Mouse (Mus musculus) neural tube, embryonic 12.5 days (tissue): Measurements from ENCODE around the gene Ankdd1a. TPM values are rescaled to one million over a fixed set of nuclear protein-coding genes. Genes with fewer than 3 reads are reported as not detected.

Source experiments
- ATAC-seq: fragments of 200-750 bp; cut with Nextera tagmentation; 2 replicates; pipeline ENCODE4 v1.8.0; 2017; ENCODE audit warnings: low read depth, mild to moderate bottlenecking, moderate TSS enrichment, moderate library complexity; ENCODE audit not compliant: low FRiP score
- H3K27ac ChIP-seq: fragments of 300-500 bp; sonication (generic); 2 replicates; pipeline ENCODE4 v1.5.1; 2016
- H3K27me3 ChIP-seq: fragments of 300-500 bp; sonication (generic); replicated peaks from 2 replicates; pipeline ENCODE4 v1.6.1; 2016; ENCODE audit warnings: mild to moderate bottlenecking
- H3K36me3 ChIP-seq: fragments of 300-500 bp; sonication (generic); 2 replicates; pipeline ENCODE4 v1.6.1; 2016; ENCODE audit warnings: mild to moderate bottlenecking
- H3K4me1 ChIP-seq: fragments of 300-500 bp; sonication (generic); 2 replicates; pipeline ENCODE4 v1.6.1; 2016
- H3K4me2 ChIP-seq: fragments of 300-500 bp; sonication (generic); replicated peaks from 2 replicates; pipeline ENCODE4 v1.6.1; 2016; ENCODE audit warnings: mild to moderate bottlenecking
- H3K4me3 ChIP-seq: fragments of 300-500 bp; sonication (generic); 2 replicates; pipeline ENCODE4 v1.5.1; 2016
- H3K9ac ChIP-seq: fragments of 300-500 bp; sonication (generic); 2 replicates; pipeline ENCODE4 v1.6.1; 2016; ENCODE audit warnings: mild to moderate bottlenecking
- H3K9me3 ChIP-seq: fragments of 300-500 bp; sonication (generic); 2 replicates; pipeline ENCODE4 v1.6.1; 2016; ENCODE audit warnings: mild to moderate bottlenecking
- WGBS: fragments of 180-500 bp; shearing (Covaris S2); methylation state at CpG from one replicate; pipeline ENCODE4 v1.1.7; 2016; 5-methylcytosine and 5-hydroxymethylcytosine counted together
- polyA plus RNA-seq: library from polyadenylated mRNA; unstranded; fragments of >200 nt; fragmentation: Nextera tagmentation; extraction: Ambion mirVana; gene quantifications from 2 replicates; pipeline ENCODE4 v1.2.1, GENCODE M21; 2016

Gene Ankdd1a
- polyA plus RNA-seq, 1 experiment from 2014 or later: 0.38 TPM

- Histone ChIP-seq H3K4me2 (no peak overlapping the region), H3K27ac (no peak overlapping the region), H3K4me3 (no peak overlapping the region), H3K36me3 (peaks cover 22% of the 10 kb centered on the region), H3K9ac (no peak overlapping the region), H3K4me1 (peaks cover 42% of the 10 kb centered on the region), H3K27me3 (no peaks in the 10 kb centered on the region), H3K9me3 (no peaks in the 10 kb centered on the region)
- no peak for ATAC-seq
- WGBS: over 99% methylated on average over 2 of the region's 2 CpGs
Measured at GRCm38 (mm10) chr9:65552711-65553110, 32.7 kb upstream of the Ankdd1a start.

GRCm38 (mm10) chr9:65552141-65552540, 32.1 kb upstream of the Ankdd1a start:
- Histone ChIP-seq H3K4me1 (peaks cover 42% of the 10 kb centered on the region), H3K27me3 (no peaks in the 10 kb centered on the region), H3K36me3 (peaks cover 17% of the 10 kb centered on the region), H3K4me2 (no peak overlapping the region), H3K9me3 (no peaks in the 10 kb centered on the region), H3K9ac (no peak overlapping the region), H3K4me3 (no peak overlapping the region), H3K27ac (no peak overlapping the region)
- ATAC-seq: no peak
- 86% methylated on average over 5 of the region's 5 CpGs for WGBS

GRCm38 (mm10) chr9:65551035-65551434, 31.0 kb upstream of the Ankdd1a start:
- H3K36me3 ChIP-seq: peaks cover 6% of the 10 kb centered on the region
- 0 out of 2 replicates have a peak overlapping the region, but pooled peaks have one; percentile 9 for H3K4me2 ChIP-seq
- no peak overlapping the region for H3K4me3 ChIP-seq
- 27% methylated on average over 5 of the region's 5 CpGs for WGBS
- H3K9ac ChIP-seq: no peak overlapping the region
- H3K27ac ChIP-seq: no peak overlapping the region
- no peaks in the 10 kb centered on the region for H3K9me3 ChIP-seq
- no peaks in the 10 kb centered on the region for H3K27me3 ChIP-seq
- peaks cover 42% of the 10 kb centered on the region for H3K4me1 ChIP-seq
- ATAC-seq: no peak

- Histone ChIP-seq H3K9me3 (no peaks in the 10 kb centered on the region), H3K27ac (no peak overlapping the region; the same call in 1 of the 2 replicates), H3K36me3 (no peaks in the 10 kb centered on the region), H3K4me1 (peaks cover 43% of the 10 kb centered on the region), H3K4me3 (no peak overlapping the region), H3K4me2 (no peak overlapping the region), H3K27me3 (no peaks in the 10 kb centered on the region), H3K9ac (no peak overlapping the region)
- 36% methylated on average over 7 of the region's 7 CpGs for WGBS
- no peak for ATAC-seq
Measured at GRCm38 (mm10) chr9:65550079-65550831, 30.3 kb upstream of the Ankdd1a start.

GRCm38 (mm10) chr9:65549643-65550042, 29.6 kb upstream of the Ankdd1a start:
- Histone ChIP-seq H3K9me3 (no peaks in the 10 kb centered on the region), H3K27me3 (no peaks in the 10 kb centered on the region), H3K4me3 (no peak overlapping the region), H3K36me3 (no peaks in the 10 kb centered on the region), H3K4me1 (peaks cover 37% of the 10 kb centered on the region), H3K4me2 (no peak overlapping the region), H3K9ac (no peak overlapping the region), H3K27ac (no peak overlapping the region)
- ATAC-seq: no peak
- 88% methylated on average over 5 of the region's 5 CpGs for WGBS

GRCm38 (mm10) chr9:65549139-65549538, 29.1 kb upstream of the Ankdd1a start:
- Histone ChIP-seq H3K9ac (no peak overlapping the region), H3K4me3 (no peak overlapping the region), H3K27ac (no peak overlapping the region), H3K4me2 (no peak overlapping the region), H3K9me3 (no peaks in the 10 kb centered on the region), H3K36me3 (no peaks in the 10 kb centered on the region), H3K27me3 (no peaks in the 10 kb centered on the region), H3K4me1 (peaks cover 33% of the 10 kb centered on the region)
- WGBS: 82% methylated on average over 3 of the region's 3 CpGs
- ATAC-seq: no peak

- no peak overlapping the region for H3K9ac ChIP-seq
- no peak; the same call in 1 of the 2 replicates for ATAC-seq
- H3K4me3 ChIP-seq: no peak overlapping the region
- peaks cover 33% of the 10 kb centered on the region for H3K4me1 ChIP-seq
- H3K27ac ChIP-seq: no peak overlapping the region
- no peaks in the 10 kb centered on the region for H3K27me3 ChIP-seq
- H3K9me3 ChIP-seq: no peaks in the 10 kb centered on the region
- H3K4me2 ChIP-seq: no peak overlapping the region
- no peaks in the 10 kb centered on the region for H3K36me3 ChIP-seq
- 53% methylated on average over 8 of the region's 8 CpGs for whole genome bisulfite sequencing
Measured at GRCm38 (mm10) chr9:65548311-65548710, 28.3 kb upstream of the Ankdd1a start.

- peaks cover 33% of the 10 kb centered on the region for H3K4me1 ChIP-seq
- no peaks in the 10 kb centered on the region for H3K9me3 ChIP-seq
- H3K4me3 ChIP-seq: no peak overlapping the region
- no peak for ATAC-seq
- no peaks in the 10 kb centered on the region for H3K27me3 ChIP-seq
- H3K36me3 ChIP-seq: no peaks in the 10 kb centered on the region
- WGBS: 78% methylated on average over 4 of the region's 4 CpGs
- H3K4me2 ChIP-seq: no peak overlapping the region
- H3K27ac ChIP-seq: no peak overlapping the region
- 0 out of 2 replicates have a peak overlapping the region, but pooled peaks have one; percentile 3 for H3K9ac ChIP-seq
Measured at GRCm38 (mm10) chr9:65547844-65548243, 27.9 kb upstream of the Ankdd1a start.

- no peak overlapping the region for H3K9ac ChIP-seq
- WGBS: 88% methylated on average over 5 of the region's 5 CpGs
- H3K9me3 ChIP-seq: no peaks in the 10 kb centered on the region
- H3K36me3 ChIP-seq: no peaks in the 10 kb centered on the region
- H3K4me1 ChIP-seq: peaks cover 33% of the 10 kb centered on the region
- no peak overlapping the region for H3K4me3 ChIP-seq
- no peak overlapping the region for H3K27ac ChIP-seq
- ATAC-seq: no peak
- H3K27me3 ChIP-seq: no peaks in the 10 kb centered on the region
- H3K4me2 ChIP-seq: no peak overlapping the region
Measured at GRCm38 (mm10) chr9:65547111-65547510, 27.1 kb upstream of the Ankdd1a start.

- no peak overlapping the region for H3K4me2 ChIP-seq
- ATAC-seq: no peak
- no peaks in the 10 kb centered on the region for H3K9me3 ChIP-seq
- H3K27me3 ChIP-seq: no peaks in the 10 kb centered on the region
- no peak overlapping the region for H3K27ac ChIP-seq
- no peaks in the 10 kb centered on the region for H3K36me3 ChIP-seq
- no peak overlapping the region for H3K4me3 ChIP-seq
- peaks cover 30% of the 10 kb centered on the region for H3K4me1 ChIP-seq
- 68% methylated on average over 4 of the region's 4 CpGs for WGBS
- H3K9ac ChIP-seq: no peak overlapping the region
Measured at GRCm38 (mm10) chr9:65546413-65546695, 26.4 kb upstream of the Ankdd1a start.

GRCm38 (mm10) chr9:65545635-65546412, 25.8 kb upstream of the Ankdd1a start:
- no peaks in the 10 kb centered on the region for H3K36me3 ChIP-seq
- H3K9me3 ChIP-seq: no peaks in the 10 kb centered on the region
- H3K27ac ChIP-seq: no peak overlapping the region
- H3K27me3 ChIP-seq: no peaks in the 10 kb centered on the region
- ATAC-seq: no peak
- no peak overlapping the region for H3K9ac ChIP-seq
- no peak overlapping the region for H3K4me3 ChIP-seq
- no peak overlapping the region for H3K4me2 ChIP-seq
- WGBS: 73% methylated on average over 10 of the region's 10 CpGs
- H3K4me1 ChIP-seq: peaks cover 25% of the 10 kb centered on the region

GRCm38 (mm10) chr9:65542111-65542524, 22.1 kb upstream of the Ankdd1a start:
- Histone ChIP-seq H3K4me1 (0 out of 2 replicates have a peak, but pooled peaks cover 5% of the 10 kb centered on the region), H3K27ac (no peak overlapping the region), H3K27me3 (no peaks in the 10 kb centered on the region), H3K4me2 (no peak overlapping the region), H3K9me3 (no peaks in the 10 kb centered on the region), H3K36me3 (no peaks in the 10 kb centered on the region), H3K9ac (no peak overlapping the region), H3K4me3 (no peak overlapping the region)
- ATAC-seq: no peak
- WGBS: 88% methylated on average over 7 of the region's 7 CpGs
